Mouse (Mus musculus) heart, embryonic 10.5 days (tissue): ENCODE measurements around the gene Olfr279. TPM values are rescaled to one million over a fixed set of nuclear protein-coding genes. Genes with fewer than 3 reads are reported as not detected.

Source experiments
- DNase-seq: peaks from one replicate; pipeline ENCODE4 v3.0.0-alpha.2; 2017; ENCODE audit warnings: low spot score
- H3K27ac ChIP-seq: fragments of 300-500 bp; sonication (generic); 2 replicates; pipeline ENCODE4 v1.5.1; 2016; ENCODE audit warnings: mild to moderate bottlenecking
- H3K27me3 ChIP-seq: fragments of 300-500 bp; sonication (generic); 2 replicates; pipeline ENCODE4 v1.6.1; 2016; ENCODE audit warnings: mild to moderate bottlenecking; ENCODE audit not compliant: poor library complexity, insufficient read depth, severe bottlenecking
- H3K36me3 ChIP-seq: fragments of 300-500 bp; sonication (generic); 2 replicates; pipeline ENCODE4 v1.6.1; 2016; ENCODE audit warnings: mild to moderate bottlenecking, moderate library complexity
- H3K4me1 ChIP-seq: fragments of 300-500 bp; sonication (generic); 2 replicates; pipeline ENCODE4 v1.6.1; 2016; ENCODE audit warnings: mild to moderate bottlenecking
- H3K4me3 ChIP-seq: fragments of 300-500 bp; sonication (generic); 2 replicates; pipeline ENCODE4 v1.5.1; 2016; ENCODE audit warnings: mild to moderate bottlenecking, moderate library complexity
- H3K9me3 ChIP-seq: fragments of 300-500 bp; sonication (generic); 2 replicates; pipeline ENCODE4 v1.6.1; 2016; ENCODE audit warnings: mild to moderate bottlenecking, moderate library complexity
- WGBS: fragments of 180-500 bp; shearing (Covaris S2); methylation state at CpG from one replicate; pipeline ENCODE4 v1.1.7; 2016; 5-methylcytosine and 5-hydroxymethylcytosine counted together
- microRNA-seq: library from miRNA; unstranded; fragments of <30 nt; microRNA quantifications from one replicate; pipeline ENCODE4, GENCODE M21; 2017
- polyA plus RNA-seq: library from polyadenylated mRNA; unstranded; fragments of >200 nt; fragmentation: Nextera tagmentation; extraction: Ambion mirVana; gene quantifications from 2 replicates; pipeline ENCODE4 v1.2.1, GENCODE M21; 2016

Olfr279 gene
- polyA plus RNA-seq, 1 experiment from 2014 or later = not detected

GRCm38 (mm10) chr15:98537923-98538322, 45.7 kb downstream of the Olfr279 start:
- H3K27ac ChIP-seq = no peak overlapping the region
- peak; percentile 28 for DNase-seq
- no peaks in the 10 kb centered on the region for H3K27me3 ChIP-seq
- no peak overlapping the region for H3K4me3 ChIP-seq
- peaks cover 3% of the 10 kb centered on the region; the same call in 1 of the 2 replicates for H3K4me1 ChIP-seq
- 75% methylated on average over 4 of the region's 4 CpGs for WGBS
- H3K36me3 ChIP-seq = peaks cover 36% of the 10 kb centered on the region
- no peaks in the 10 kb centered on the region for H3K9me3 ChIP-seq

GRCm38 (mm10) chr15:98541064-98541463, 48.9 kb downstream of the Olfr279 start:
- no peak for DNase-seq
- peaks cover 66% of the 10 kb centered on the region for H3K36me3 ChIP-seq
- WGBS = 86% methylated on average over 6 of the region's 6 CpGs
- no peaks in the 10 kb centered on the region for H3K27me3 ChIP-seq
- H3K27ac ChIP-seq = no peak overlapping the region
- no peaks in the 10 kb centered on the region for H3K9me3 ChIP-seq
- H3K4me3 ChIP-seq = no peak overlapping the region
- H3K4me1 ChIP-seq = peaks cover 3% of the 10 kb centered on the region; the same call in 1 of the 2 replicates

GRCm38 (mm10) chr15:98543341-98543740, 51.1 kb downstream of the Olfr279 start:
- no peak for DNase-seq
- Histone ChIP-seq H3K9me3 (no peaks in the 10 kb centered on the region), H3K4me1 (no peaks in the 10 kb centered on the region), H3K36me3 (peaks cover 81% of the 10 kb centered on the region), H3K4me3 (no peak overlapping the region), H3K27me3 (no peaks in the 10 kb centered on the region), H3K27ac (no peak overlapping the region)
- 87% methylated on average over 4 of the region's 4 CpGs for WGBS

GRCm38 (mm10) chr15:98545151-98545550, 52.9 kb downstream of the Olfr279 start:
- 89% methylated on average over 3 of the region's 3 CpGs for WGBS
- Histone ChIP-seq H3K9me3 (no peaks in the 10 kb centered on the region), H3K27ac (no peak overlapping the region), H3K4me1 (no peaks in the 10 kb centered on the region), H3K36me3 (peaks cover 87% of the 10 kb centered on the region), H3K27me3 (no peaks in the 10 kb centered on the region), H3K4me3 (no peak overlapping the region)
- DNase-seq = no peak

- no peak overlapping the region for H3K4me3 ChIP-seq
- no peaks in the 10 kb centered on the region for H3K4me1 ChIP-seq
- DNase-seq = no peak
- no peaks in the 10 kb centered on the region for H3K9me3 ChIP-seq
- no peak overlapping the region for H3K27ac ChIP-seq
- H3K27me3 ChIP-seq = no peaks in the 10 kb centered on the region
- H3K36me3 ChIP-seq = peaks cover 90% of the 10 kb centered on the region
- WGBS = 89% methylated on average over 5 of the region's 5 CpGs
Observed at GRCm38 (mm10) chr15:98546843-98547242, 54.6 kb downstream of the Olfr279 start.

Small RNA genes lying within 50 kb of the gene (microRNA-seq; reads per million reads assigned to microRNA genes)
- not detected for gene Mir1291

Other genes starting within 250 kb of the Olfr279 start
- not detected in 2 replicates for gene H1fnt, start 235.1 kb upstream of the Olfr279 start, polyA plus RNA-seq
- gene Zfp641, start 196.2 kb upstream of the Olfr279 start, polyA plus RNA-seq = 1.1 and 1.4 TPM in 2 replicates
- not detected in 2 replicates for gene Olfr285, start 175.0 kb upstream of the Olfr279 start, polyA plus RNA-seq
- gene Olfr284, start 151.4 kb upstream of the Olfr279 start, polyA plus RNA-seq = not detected in 2 replicates
- not detected in 2 replicates for gene Olfr283, start 111.5 kb upstream of the Olfr279 start, polyA plus RNA-seq
- gene Olfr282, start 61.2 kb upstream of the Olfr279 start, polyA plus RNA-seq = not detected in 2 replicates
- gene Olfr281, start 39.8 kb upstream of the Olfr279 start, polyA plus RNA-seq = not detected in 2 replicates
- gene OR5BS1P, start 22.5 kb upstream of the Olfr279 start, polyA plus RNA-seq = not detected in 2 replicates
- not detected in 2 replicates for gene Lalba, start 9.7 kb upstream of the Olfr279 start, polyA plus RNA-seq
- gene Kansl2, start 41.9 kb downstream of the Olfr279 start, polyA plus RNA-seq = 91.7 and 127 TPM in 2 replicates
- gene Ccnt1, start 78.5 kb downstream of the Olfr279 start, polyA plus RNA-seq = 42.8 and 53.0 TPM in 2 replicates
- 0.43 TPM in 1 of 2 replicates, not detected in the other for gene 4930415O20Rik, start 78.6 kb downstream of the Olfr279 start, polyA plus RNA-seq
- 25.5 and 33.5 TPM in 2 replicates for gene Adcy6, start 117.7 kb downstream of the Olfr279 start, polyA plus RNA-seq
- gene Cacnb3, start 138.4 kb downstream of the Olfr279 start, polyA plus RNA-seq = 9.9 and 23.3 TPM in 2 replicates
- gene Ddx23, start 170.5 kb downstream of the Olfr279 start, polyA plus RNA-seq = 15.6 and 17.5 TPM in 2 replicates
- gene Rnd1, start 185.1 kb downstream of the Olfr279 start, polyA plus RNA-seq = 1.7 and 2.8 TPM in 2 replicates
- gene Ccdc65, start 215.8 kb downstream of the Olfr279 start, polyA plus RNA-seq = 0.44 and 0.46 TPM in 2 replicates
- 20.5 and 40.8 TPM in 2 replicates for gene Fkbp11, start 235.8 kb downstream of the Olfr279 start, polyA plus RNA-seq